Mouse (Mus musculus) heart, embryonic 12.5 days (tissue): ENCODE measurements at regions not wholly inside any gene's neighbourhood (a gene's known extent, or its start where the extent isn't known, plus 50 kb on each side); places are given as distances from the start of the nearest gene placed in this dataset.

ENCODE experiments used
- ATAC-seq: fragments of 200-750 bp; cut with Nextera tagmentation; 2 replicates; pipeline ENCODE4 v1.8.0; 2017; ENCODE audit warnings: moderate TSS enrichment, moderate library complexity; ENCODE audit not compliant: insufficient number of reproducible peaks, low FRiP score
- H3K27ac ChIP-seq: fragments of 300-500 bp; sonication (generic); 2 replicates; pipeline ENCODE4 v1.5.1; 2016; ENCODE audit warnings: mild to moderate bottlenecking, moderate library complexity; ENCODE audit not compliant: poor library complexity, severe bottlenecking
- H3K27me3 ChIP-seq: fragments of 300-500 bp; sonication (generic); replicated peaks from 2 replicates; pipeline ENCODE4 v1.6.1; 2016; ENCODE audit warnings: mild to moderate bottlenecking, moderate library complexity
- H3K36me3 ChIP-seq: fragments of 300-500 bp; sonication (generic); 2 replicates; pipeline ENCODE4 v1.6.1; 2016; ENCODE audit warnings: mild to moderate bottlenecking, moderate library complexity
- H3K4me1 ChIP-seq: fragments of 300-500 bp; sonication (generic); replicated peaks from 2 replicates; pipeline ENCODE4 v1.6.1; 2016; ENCODE audit warnings: mild to moderate bottlenecking
- H3K4me2 ChIP-seq: fragments of 300-500 bp; sonication (generic); 2 replicates; pipeline ENCODE4 v1.6.1; 2016; ENCODE audit warnings: mild to moderate bottlenecking, moderate library complexity
- H3K4me3 ChIP-seq: fragments of 300-500 bp; sonication (generic); 2 replicates; pipeline ENCODE4 v1.5.1; 2016; ENCODE audit warnings: mild to moderate bottlenecking
- H3K9ac ChIP-seq: fragments of 300-500 bp; sonication (generic); 2 replicates; pipeline ENCODE4 v1.6.1; 2016; ENCODE audit warnings: mild to moderate bottlenecking, moderate library complexity
- H3K9me3 ChIP-seq: fragments of 300-500 bp; sonication (generic); replicated peaks from 2 replicates; pipeline ENCODE4 v1.6.1; 2016; ENCODE audit warnings: mild to moderate bottlenecking, moderate library complexity
- WGBS: fragments of 180-500 bp; shearing (Covaris S2); methylation state at CpG from one replicate; pipeline ENCODE4 v1.1.7; 2016; 5-methylcytosine and 5-hydroxymethylcytosine counted together

DNA sequence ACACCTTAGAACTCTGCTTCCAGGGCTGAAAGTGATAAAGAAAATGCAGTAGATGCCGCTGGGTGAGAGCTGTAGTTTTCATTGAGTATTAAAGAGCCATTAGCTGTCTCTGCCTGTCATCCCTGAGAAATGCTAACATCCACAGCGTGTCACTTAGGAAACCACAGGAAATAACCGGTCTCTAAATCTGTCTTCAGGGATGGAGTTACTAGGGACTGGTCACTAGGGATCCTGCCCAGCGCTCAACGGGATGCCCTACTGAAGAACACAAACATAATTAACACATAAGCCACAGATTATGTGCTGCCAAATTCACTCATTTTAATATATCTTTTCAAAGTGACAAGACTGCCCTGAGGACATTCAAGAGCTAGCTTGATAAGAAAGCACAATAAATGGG, 329.3 kb upstream of the Cdh4 start:
- H3K9me3 ChIP-seq = no peaks in the 10 kb centered on the region
- no peaks in the 10 kb centered on the region; the same call in 1 of the 2 replicates for H3K27me3 ChIP-seq
- no peak overlapping the region for H3K4me3 ChIP-seq
- WGBS = 53% methylated on average over 5 of the region's 5 CpGs
- H3K4me1 ChIP-seq = no peaks in the 10 kb centered on the region
- no peak overlapping the region for H3K9ac ChIP-seq
- no peak overlapping the region for H3K4me2 ChIP-seq
- no peaks in the 10 kb centered on the region for H3K36me3 ChIP-seq
- H3K27ac ChIP-seq = no peak overlapping the region
- no peak for ATAC-seq

DNA sequence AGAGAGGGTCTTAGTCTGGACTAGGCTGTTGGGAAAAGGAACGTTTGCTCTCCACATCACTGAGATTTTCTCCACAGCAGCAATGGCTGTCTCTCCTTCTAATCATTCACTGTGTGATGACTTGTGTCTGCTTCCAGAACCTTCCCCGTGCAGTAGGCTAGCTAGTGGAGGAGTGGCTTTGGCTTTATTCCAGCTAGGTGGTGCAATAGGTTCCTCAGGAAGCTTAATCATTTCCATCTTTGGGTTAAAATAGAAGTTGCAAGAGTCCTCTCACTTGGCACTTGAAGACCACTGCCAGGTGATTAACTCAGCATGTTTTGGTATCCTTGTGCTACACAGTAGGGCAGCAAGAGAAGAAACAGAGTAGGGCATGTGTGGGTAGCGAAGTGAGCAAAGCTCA, 314.2 kb upstream of the Cdh4 start:
- no peaks in the 10 kb centered on the region for H3K4me1 ChIP-seq

DNA sequence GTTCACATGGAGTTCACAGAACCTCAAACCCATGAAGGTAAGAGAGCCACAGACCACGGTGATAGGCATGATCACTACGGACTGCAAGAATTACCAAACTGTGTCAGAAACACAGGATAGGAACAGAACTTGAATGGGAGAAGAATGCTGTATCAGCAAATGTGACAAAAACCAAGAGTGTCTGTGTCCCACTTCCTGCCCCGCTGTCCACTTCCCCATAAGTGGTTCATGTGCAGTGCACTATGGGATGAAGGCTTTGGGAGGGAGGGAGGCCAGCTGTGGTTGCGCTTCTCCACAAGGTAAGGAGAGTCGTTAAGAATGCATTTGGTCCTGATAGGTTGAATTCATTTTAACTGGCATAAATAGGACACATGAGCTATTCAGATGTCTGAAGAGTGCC, 313.8 kb upstream of the Cdh4 start:
- WGBS = 87% methylated on average over 5 of the region's 5 CpGs
- Histone ChIP-seq H3K9me3 (no peaks in the 10 kb centered on the region), H3K36me3 (no peaks in the 10 kb centered on the region), H3K4me2 (no peak overlapping the region), H3K27me3 (no peaks in the 10 kb centered on the region), H3K4me3 (no peak overlapping the region), H3K4me1 (no peaks in the 10 kb centered on the region), H3K27ac (no peak overlapping the region), H3K9ac (no peak overlapping the region)
- ATAC-seq = no peak

More for the DNA sequence above, 314.2 kb upstream of the Cdh4 start:
- Histone ChIP-seq H3K9me3 (no peaks in the 10 kb centered on the region), H3K4me2 (no peak overlapping the region), H3K36me3 (no peaks in the 10 kb centered on the region), H3K9ac (no peak overlapping the region), H3K27ac (no peak overlapping the region), H3K27me3 (no peaks in the 10 kb centered on the region), H3K4me3 (no peak overlapping the region)
- ATAC-seq = no peak
- WGBS = 68% methylated on average over 3 of the region's 3 CpGs

DNA sequence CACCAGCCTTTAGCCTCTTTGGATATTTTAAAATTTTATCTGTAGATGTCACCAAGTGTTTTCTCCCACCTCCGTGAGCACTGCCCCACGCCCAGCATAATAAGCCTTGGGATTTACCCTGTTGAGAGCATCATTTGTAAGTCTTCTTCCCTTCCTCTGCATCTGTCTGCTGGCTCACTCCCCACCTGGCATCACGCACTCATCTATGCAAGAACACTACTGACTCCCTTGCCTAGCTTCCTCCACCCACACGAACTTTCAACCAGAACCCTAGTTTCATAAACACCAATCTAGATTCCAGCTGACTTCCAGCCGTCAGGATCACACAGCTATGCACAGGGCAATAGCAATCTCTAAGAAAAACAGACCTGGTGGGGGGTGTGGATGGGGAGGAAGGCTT, 311.2 kb upstream of the Cdh4 start:
- H3K36me3 ChIP-seq = no peaks in the 10 kb centered on the region
- no peaks in the 10 kb centered on the region for H3K9me3 ChIP-seq
- WGBS = 57% methylated on average over 5 of the region's 5 CpGs

DNA sequence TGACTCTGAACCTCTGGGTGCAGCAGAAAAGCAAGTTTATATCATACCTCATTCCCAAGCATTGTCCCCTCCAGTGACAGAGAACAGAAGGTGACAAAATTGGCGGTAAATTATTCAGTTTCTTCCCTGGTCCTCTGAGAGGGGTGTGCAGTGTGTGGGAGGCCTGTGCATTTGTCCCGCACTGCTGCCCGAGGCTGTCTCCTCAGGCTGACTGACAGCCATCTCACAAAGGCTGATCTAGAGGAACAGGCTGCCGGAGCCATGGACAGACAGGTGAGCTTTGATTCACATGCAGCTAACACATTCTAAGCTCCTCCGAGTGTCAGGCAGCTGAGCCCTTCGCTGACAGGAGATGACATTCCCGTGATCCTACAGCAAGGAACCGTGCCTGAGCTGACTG, 299.9 kb upstream of the Cdh4 start:
- no peak overlapping the region for H3K4me3 ChIP-seq
- no peaks in the 10 kb centered on the region for H3K36me3 ChIP-seq
- no peak overlapping the region for H3K27ac ChIP-seq
- H3K9me3 ChIP-seq = no peaks in the 10 kb centered on the region; the same call in 1 of the 2 replicates
- no peak overlapping the region for H3K4me2 ChIP-seq
- no peak overlapping the region for H3K9ac ChIP-seq
- no peak for ATAC-seq
- H3K27me3 ChIP-seq = no peaks in the 10 kb centered on the region
- no peaks in the 10 kb centered on the region for H3K4me1 ChIP-seq
- WGBS = 68% methylated on average over 8 of the region's 8 CpGs

More for the DNA sequence above, 311.2 kb upstream of the Cdh4 start:
- Histone ChIP-seq H3K4me1 (no peaks in the 10 kb centered on the region), H3K4me3 (no peak overlapping the region), H3K27me3 (0 out of 2 replicates have a peak, but pooled peaks cover 3% of the 10 kb centered on the region), H3K9ac (no peak overlapping the region), H3K4me2 (no peak overlapping the region), H3K27ac (no peak overlapping the region)
- ATAC-seq = no peak

DNA sequence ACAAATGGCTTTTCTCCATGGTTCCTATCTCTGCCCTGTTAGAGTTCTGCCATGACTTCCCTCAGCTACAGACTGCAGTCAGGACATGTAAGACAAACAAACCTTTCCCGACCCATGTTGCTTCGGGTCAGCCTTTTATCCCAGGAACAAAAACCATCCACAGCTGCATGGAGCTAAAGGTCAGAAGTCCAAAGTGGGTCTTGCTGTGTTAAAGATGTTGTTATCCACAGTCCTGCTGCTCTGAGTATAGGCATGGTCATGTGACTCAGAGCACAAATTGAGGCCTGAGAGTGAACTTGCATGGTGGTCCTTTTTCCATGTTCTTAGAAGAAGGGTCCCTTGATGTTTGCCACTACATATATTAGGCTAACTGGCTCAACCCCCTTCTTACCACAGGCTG, 296.5 kb upstream of the Cdh4 start:
- no peak overlapping the region for H3K4me2 ChIP-seq
- H3K9ac ChIP-seq = no peak overlapping the region
- no peak overlapping the region for H3K4me3 ChIP-seq
- H3K27ac ChIP-seq = no peak overlapping the region
- H3K36me3 ChIP-seq = no peaks in the 10 kb centered on the region
- ATAC-seq = no peak
- 67% methylated on average over 2 of the region's 2 CpGs for WGBS
- H3K4me1 ChIP-seq = no peaks in the 10 kb centered on the region
- H3K27me3 ChIP-seq = no peaks in the 10 kb centered on the region
- no peaks in the 10 kb centered on the region; the same call in 1 of the 2 replicates for H3K9me3 ChIP-seq

DNA sequence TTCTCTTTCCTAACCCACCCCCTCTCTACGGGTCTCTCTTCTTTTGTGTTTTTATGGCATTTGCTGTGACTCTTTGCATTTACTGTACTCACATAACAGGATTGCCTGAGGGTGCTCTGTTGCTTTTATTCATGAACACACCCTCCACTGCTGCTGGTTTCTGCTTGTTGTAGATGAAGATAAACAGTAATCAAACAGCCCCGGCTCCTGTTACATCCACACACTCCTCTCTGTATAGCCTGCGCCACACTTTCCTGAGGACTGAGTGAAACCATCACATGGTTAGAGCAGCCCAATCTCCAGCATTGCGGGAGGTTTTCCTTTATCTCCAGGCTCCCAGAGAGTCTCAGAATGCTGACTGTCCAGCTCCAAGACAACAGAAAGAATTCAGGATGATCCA, 296.0 kb upstream of the Cdh4 start:
- Histone ChIP-seq H3K4me2 (no peak overlapping the region), H3K36me3 (no peaks in the 10 kb centered on the region), H3K9ac (no peak overlapping the region), H3K9me3 (no peaks in the 10 kb centered on the region), H3K4me3 (no peak overlapping the region), H3K27ac (no peak overlapping the region), H3K27me3 (no peaks in the 10 kb centered on the region), H3K4me1 (no peaks in the 10 kb centered on the region)
- 48% methylated on average over 4 of the region's 4 CpGs for WGBS
- no peak for ATAC-seq

DNA sequence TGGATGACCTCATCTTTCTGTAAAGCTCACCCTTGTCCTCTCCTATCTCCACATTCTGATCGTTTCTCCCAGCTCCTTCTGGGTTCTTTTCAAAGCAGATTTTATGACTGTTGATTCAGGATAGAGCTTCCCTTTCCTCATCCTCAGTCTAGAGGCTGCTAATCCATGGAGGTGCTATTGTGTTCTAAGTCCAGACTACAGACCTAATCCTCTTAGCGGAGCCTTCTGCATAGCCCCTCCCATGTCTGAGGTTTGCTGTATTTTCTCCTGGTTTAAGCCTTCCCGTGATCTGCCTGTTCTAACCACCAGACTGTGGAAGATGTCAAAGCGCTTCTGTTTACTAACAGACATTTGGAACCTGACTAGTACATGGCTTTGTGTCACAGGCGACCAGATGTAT, 294.0 kb upstream of the Cdh4 start:
- Histone ChIP-seq H3K9ac (no peak overlapping the region), H3K4me2 (no peak overlapping the region), H3K9me3 (no peaks in the 10 kb centered on the region), H3K4me3 (no peak overlapping the region), H3K27me3 (no peaks in the 10 kb centered on the region), H3K27ac (no peak overlapping the region), H3K36me3 (no peaks in the 10 kb centered on the region), H3K4me1 (no peaks in the 10 kb centered on the region)
- ATAC-seq = no peak
- 58% methylated on average over 5 of the region's 5 CpGs for WGBS

DNA sequence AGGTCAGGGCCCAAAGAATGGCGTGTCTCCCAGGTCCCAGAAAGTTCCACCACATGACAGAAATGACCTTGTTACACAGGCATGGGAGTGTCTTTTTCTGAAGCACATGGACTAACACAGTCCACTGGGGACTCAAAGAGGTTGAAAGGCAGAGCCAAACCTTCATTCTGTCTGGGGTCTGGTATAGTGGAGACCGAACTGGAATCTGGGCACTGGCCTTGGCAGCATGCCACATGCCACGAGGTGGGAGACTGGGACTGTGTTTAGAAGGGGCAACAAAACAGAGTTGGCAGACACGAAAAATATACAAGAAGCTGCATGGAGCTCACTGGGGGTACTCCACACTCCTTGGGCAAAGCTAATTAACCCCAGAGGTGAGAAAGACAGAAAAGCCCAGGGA, 293.6 kb upstream of the Cdh4 start:
- no peaks in the 10 kb centered on the region for H3K36me3 ChIP-seq
- 59% methylated on average over 4 of the region's 4 CpGs for WGBS
- ATAC-seq = no peak
- H3K4me2 ChIP-seq = no peak overlapping the region
- H3K4me1 ChIP-seq = no peaks in the 10 kb centered on the region
- H3K27ac ChIP-seq = no peak overlapping the region
- H3K4me3 ChIP-seq = no peak overlapping the region
- no peak overlapping the region for H3K9ac ChIP-seq
- H3K9me3 ChIP-seq = no peaks in the 10 kb centered on the region
- no peaks in the 10 kb centered on the region for H3K27me3 ChIP-seq

DNA sequence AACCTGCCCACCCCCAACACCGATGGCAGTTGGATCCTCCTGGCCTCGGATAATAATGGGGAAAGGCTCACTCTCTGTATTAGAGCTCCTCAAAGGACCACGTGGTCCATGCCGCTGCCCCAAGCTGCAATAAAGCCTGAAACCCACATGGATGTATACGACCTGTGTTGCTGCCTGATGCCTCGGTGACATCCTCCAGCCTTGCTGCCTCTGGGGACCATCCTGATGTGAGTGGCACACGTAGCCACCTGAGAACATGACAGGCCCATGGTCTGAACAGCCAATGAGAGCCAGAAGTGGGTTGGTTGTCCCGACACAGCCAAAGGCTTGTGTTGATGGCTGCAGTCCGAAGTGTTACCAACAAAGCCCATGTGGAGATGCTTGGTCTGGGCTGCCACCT, 283.4 kb upstream of the Cdh4 start:
- no peak overlapping the region for H3K9ac ChIP-seq
- no peaks in the 10 kb centered on the region for H3K4me1 ChIP-seq
- H3K27me3 ChIP-seq = no peaks in the 10 kb centered on the region
- H3K36me3 ChIP-seq = no peaks in the 10 kb centered on the region
- no peaks in the 10 kb centered on the region for H3K9me3 ChIP-seq
- no peak overlapping the region for H3K27ac ChIP-seq
- WGBS = 79% methylated on average over 9 of the region's 9 CpGs
- H3K4me2 ChIP-seq = no peak overlapping the region
- no peak overlapping the region for H3K4me3 ChIP-seq
- no peak for ATAC-seq

DNA sequence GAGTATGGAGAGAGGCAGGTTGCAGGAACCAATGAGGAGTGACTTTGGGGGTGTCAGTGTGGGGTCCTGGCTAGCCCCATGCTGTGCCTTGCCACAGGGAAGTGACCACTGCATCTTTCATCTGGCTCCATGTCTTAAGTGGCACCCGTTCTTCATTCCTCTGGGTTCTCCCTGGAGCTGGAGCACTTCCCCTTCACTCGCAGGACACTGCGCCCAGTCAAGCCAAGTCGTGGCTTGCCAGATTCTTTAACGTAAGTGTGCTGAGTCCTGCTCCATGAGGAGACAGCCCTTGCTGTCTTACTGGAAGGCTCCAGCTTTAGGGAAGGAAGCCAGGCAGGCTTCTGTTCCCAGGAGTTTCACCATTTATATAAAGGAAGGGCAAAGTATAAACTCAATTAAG, 279.1 kb upstream of the Cdh4 start:
- ATAC-seq = no peak
- Histone ChIP-seq H3K9me3 (0 out of 2 replicates have a peak, but pooled peaks cover 4% of the 10 kb centered on the region), H3K27ac (no peak overlapping the region), H3K9ac (no peak overlapping the region), H3K36me3 (no peaks in the 10 kb centered on the region), H3K4me1 (no peaks in the 10 kb centered on the region), H3K4me2 (no peak overlapping the region), H3K27me3 (no peaks in the 10 kb centered on the region), H3K4me3 (no peak overlapping the region)
- WGBS = 71% methylated on average over 5 of the region's 5 CpGs

DNA sequence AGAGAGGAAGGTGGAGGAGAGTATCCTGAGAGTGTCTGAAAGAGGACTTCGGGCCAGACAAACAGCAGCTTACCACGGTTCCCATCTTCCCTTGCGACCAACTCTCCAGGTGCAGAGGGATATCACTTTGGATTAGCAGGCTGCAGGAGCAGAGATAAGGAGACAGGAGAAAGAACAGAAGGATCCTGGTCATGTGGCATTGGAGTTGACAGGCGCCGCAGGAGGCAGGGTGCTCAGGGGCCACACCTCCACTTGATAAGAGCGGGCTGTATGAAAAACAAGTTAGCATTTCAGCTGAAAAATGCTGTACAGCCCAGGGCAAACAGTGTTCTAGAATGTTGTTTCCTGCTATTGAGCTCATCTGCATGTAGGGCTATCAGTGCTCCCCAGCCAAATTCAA, 272.1 kb upstream of the Cdh4 start:
- Histone ChIP-seq H3K4me2 (no peak overlapping the region), H3K9ac (no peak overlapping the region), H3K27ac (no peak overlapping the region), H3K27me3 (no peaks in the 10 kb centered on the region), H3K4me3 (no peak overlapping the region), H3K4me1 (peaks cover 5% of the 10 kb centered on the region; the same call in 1 of the 2 replicates), H3K9me3 (0 out of 2 replicates have a peak, but pooled peaks cover 4% of the 10 kb centered on the region), H3K36me3 (no peaks in the 10 kb centered on the region)
- no peak for ATAC-seq
- WGBS = 9% methylated on average over 6 of the region's 6 CpGs
